Mouse (Mus musculus) E14TG2a.4 (cell line): ENCODE results near the gene Asic1.

Experiments used
- CTCF ChIP-seq: conservative IDR thresholded peaks from 2 replicates; pipeline ENCODE4 v1.5.1; 2014; ENCODE audit warnings: low read length
- NANOG ChIP-seq: IDR thresholded peaks from 2 replicates; pipeline ENCODE4 v1.6.1; 2014; ENCODE audit warnings: borderline replicate concordance, low read length, mixed read lengths
- POU5F1 ChIP-seq: IDR thresholded peaks from 2 replicates; pipeline ENCODE4 v1.6.1; 2014; ENCODE audit warnings: low read length, borderline replicate concordance

DNA sequence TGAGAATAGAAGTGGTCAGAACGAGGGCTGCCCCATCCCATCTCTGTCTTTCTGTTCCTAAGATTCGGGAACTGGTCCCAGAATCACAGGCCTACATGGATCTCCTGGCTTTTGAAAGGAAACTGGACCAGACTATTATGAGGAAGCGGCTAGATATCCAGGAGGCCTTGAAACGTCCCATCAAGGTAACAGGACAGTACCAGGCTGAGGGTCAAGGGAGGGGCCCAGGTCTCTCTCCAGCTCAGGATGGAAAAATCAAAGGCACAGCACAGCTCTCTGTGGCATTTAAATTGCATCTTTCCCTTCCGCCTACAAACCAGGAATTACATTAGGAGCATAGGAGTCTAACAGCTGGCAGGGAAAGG is 33.5 kb downstream of the Asic1 start:
- TF ChIP-seq CTCF, result no peak
- TF ChIP-seq NANOG, result no peak
- TF ChIP-seq POU5F1, result no peak
